Mouse (Mus musculus) hindbrain, postnatal 0 days (tissue): Measurements from ENCODE around the gene Pdk4. TPM values are rescaled to one million over a fixed set of nuclear protein-coding genes. Genes with fewer than 3 reads are reported as not detected.

Experiments
- ATAC-seq: fragments of 200-750 bp; cut with Nextera tagmentation; 2 replicates; pipeline ENCODE4 v1.8.0; 2017; ENCODE audit warnings: mild to moderate bottlenecking, moderate TSS enrichment, moderate library complexity
- DNase-seq: peaks from one replicate; pipeline ENCODE4 v3.0.0-alpha.2; 2015; ENCODE audit warnings: low spot score
- H3K27ac ChIP-seq: fragments of 300-500 bp; sonication (generic); 2 replicates; pipeline ENCODE4 v1.5.1; 2014; ENCODE audit warnings: mild to moderate bottlenecking
- H3K27me3 ChIP-seq: fragments of 300-500 bp; sonication (generic); 2 replicates; pipeline ENCODE4 v1.6.1; 2014; ENCODE audit warnings: low read length, mixed read lengths; ENCODE audit not compliant: insufficient read depth
- H3K36me3 ChIP-seq: fragments of 300-500 bp; sonication (generic); 2 replicates; pipeline ENCODE4 v1.6.1; 2014; ENCODE audit warnings: low read length, mixed read lengths; ENCODE audit not compliant: insufficient read depth
- H3K4me1 ChIP-seq: fragments of 300-500 bp; sonication (generic); 2 replicates; pipeline ENCODE4 v1.6.1; 2014; ENCODE audit warnings: antibody characterized with exemption, low read length, mixed read lengths; ENCODE audit not compliant: insufficient read depth
- H3K4me2 ChIP-seq: fragments of 300-500 bp; sonication (generic); 2 replicates; pipeline ENCODE4 v1.6.1; 2014; ENCODE audit warnings: low read depth, mild to moderate bottlenecking, low read length, moderate library complexity, mixed read lengths
- H3K4me3 ChIP-seq: fragments of 300-500 bp; sonication (generic); 2 replicates; pipeline ENCODE4 v1.5.1; 2014; ENCODE audit warnings: low read length
- H3K9ac ChIP-seq: fragments of 300-500 bp; sonication (generic); replicated peaks from 2 replicates; pipeline ENCODE4 v1.6.1; 2014; ENCODE audit warnings: mild to moderate bottlenecking, low read length, moderate library complexity, mixed read lengths
- H3K9me3 ChIP-seq: fragments of 300-500 bp; sonication (generic); 2 replicates; pipeline ENCODE4 v1.6.1; 2016; ENCODE audit warnings: low read length, mixed read lengths
- CTCF ChIP-seq: IDR thresholded peaks from 2 replicates; pipeline ENCODE4 v1.5.1; 2016; ENCODE audit warnings: antibody characterized with exemption, control low read depth, low read depth
- WGBS: fragments of 180-500 bp; shearing (Covaris S2); extraction: QIAGEN DNeasy Blood & Tissue Kit; methylation state at CpG from one replicate; pipeline ENCODE4 v1.1.7; 2014; 5-methylcytosine and 5-hydroxymethylcytosine counted together
- polyA plus RNA-seq: library from polyadenylated mRNA; unstranded; fragments of >200 nt; fragmentation: Nextera tagmentation; extraction: Ambion mirVana; gene quantifications from 2 replicates; pipeline ENCODE4 v1.2.1, GENCODE M21; 2015
- total RNA-seq: library from RNA; depleted of rRNA; stranded (reverse); fragments of >200 nt; gene quantifications from 2 replicates; pipeline ENCODE4 v1.2.3, GENCODE M21; 2014; rRNA removed

Pdk4 gene
- total and polyA plus RNA-seq, 2 experiments from 2014 or later = 4.5 to 4.7 TPM

- Histone ChIP-seq H3K27me3 (no peaks in the 10 kb centered on the region), H3K4me1 (peaks cover 3% of the 10 kb centered on the region; the same call in 1 of the 2 replicates), H3K9me3 (no peaks in the 10 kb centered on the region), H3K27ac (no peak overlapping the region), H3K9ac (no peak overlapping the region), H3K36me3 (no peaks in the 10 kb centered on the region), H3K4me3 (no peak overlapping the region), H3K4me2 (no peak overlapping the region)
- DNase-seq (peak; percentile 17), ATAC-seq (no peak)
- TF ChIP-seq CTCF = peak; percentile 54
- 48% methylated on average over 4 of the region's 4 CpGs for WGBS
Measured at GRCm38 (mm10) chr6:5437757-5438156, 58.4 kb downstream of the Pdk4 start.

- Histone ChIP-seq H3K4me3 (no peak overlapping the region), H3K4me2 (no peak overlapping the region), H3K4me1 (no peaks in the 10 kb centered on the region), H3K36me3 (no peaks in the 10 kb centered on the region), H3K9me3 (no peaks in the 10 kb centered on the region), H3K9ac (no peak overlapping the region), H3K27me3 (no peaks in the 10 kb centered on the region), H3K27ac (no peak overlapping the region)
- WGBS = 84% methylated on average over 2 of the region's 2 CpGs
- TF ChIP-seq CTCF = no peak
- no peak for DNase-seq
- ATAC-seq = 0 out of 2 replicates have a peak, but pooled peaks have one; percentile 18
Measured at GRCm38 (mm10) chr6:5433887-5434286, 62.2 kb downstream of the Pdk4 start.

Other genes starting within 250 kb of the Pdk4 start
- gene Pon3, start 240.0 kb downstream of the Pdk4 start, total RNA-seq = 4.1 and 5.2 TPM in 2 replicates
- 5.8 and 6.2 TPM in 2 replicates for gene Pon3, start 240.0 kb downstream of the Pdk4 start, polyA plus RNA-seq
- 17.9 TPM in 2 replicates for gene Pon2, start 197.9 kb downstream of the Pdk4 start, total RNA-seq
- gene Pon2, start 197.9 kb downstream of the Pdk4 start, polyA plus RNA-seq = 50.4 and 56.2 TPM in 2 replicates
- gene Asb4, start 112.9 kb downstream of the Pdk4 start, total RNA-seq = 8.3 and 10.6 TPM in 2 replicates
- 13.7 and 16.3 TPM in 2 replicates for gene Asb4, start 112.9 kb downstream of the Pdk4 start, polyA plus RNA-seq
- 62.1 and 69.3 TPM in 2 replicates for gene Dync1i1, start 229.3 kb upstream of the Pdk4 start, total RNA-seq
- gene Dync1i1, start 229.3 kb upstream of the Pdk4 start, polyA plus RNA-seq = 60.6 and 64.7 TPM in 2 replicates